In the genomic region with DNA sequence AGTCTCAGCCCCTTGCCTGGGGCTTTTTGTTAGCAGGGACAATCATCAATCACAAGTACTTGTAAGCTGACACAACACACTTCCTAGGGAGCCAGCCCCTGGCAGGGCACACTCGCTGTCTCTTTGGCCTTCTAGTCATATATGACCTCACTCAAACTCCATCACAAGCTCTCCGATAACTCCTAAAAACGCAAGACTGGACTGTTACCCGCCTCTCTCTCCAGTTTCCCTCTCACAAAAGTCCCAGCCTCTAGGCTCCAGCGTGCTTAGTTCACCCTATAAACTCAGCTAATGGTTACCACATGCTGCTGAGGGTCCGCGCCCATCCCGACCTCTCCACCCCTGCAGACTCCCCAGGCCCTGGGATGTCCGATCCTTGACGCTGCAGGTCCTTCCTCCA, we compare ENCODE assay signal across 8 mouse cellular contexts. TPM values are rescaled to one million over a fixed set of nuclear protein-coding genes. Genes with fewer than 3 reads are reported as not detected.
DNase-seq lines count a peak whose midpoint lies in the region; ATAC-seq and TF ChIP-seq lines count a peak whose summit lies in the region.

No protein-coding gene starts in this region.

- peak overlapping the region; percentile 62 for H3K4me3 ChIP-seq in brown adipose tissue, adult 24 weeks (ENCODE audit: insufficient read depth, low read depth, low read length)
- H3K4me3 ChIP-seq in heart, embryonic 14.5 days (ENCODE audit: control insufficient read depth in 1 of 2, insufficient read depth in 1 of 2, low read depth in 1 of 2, low read length in 2 of 2) = peak overlapping the region; percentile 69 to 78
- peak overlapping the region; percentile 26 to 40 for H3K4me3 ChIP-seq in liver, embryonic 14.5 days (ENCODE audit: insufficient read depth in 1 of 2, low read depth in 2 of 2, low read length in 2 of 2)
- peak overlapping the region; percentile 63 for H3K4me3 ChIP-seq in stomach, postnatal 0 days (ENCODE audit: low read depth, low read length)
- H3K4me3 ChIP-seq in kidney, adult 2 months (ENCODE audit: insufficient read depth, low read depth, low read length) = no peak overlapping the region

- H3K9ac ChIP-seq in heart, embryonic 14.5 days (ENCODE audit: low read length) = peak overlapping the region; percentile 72
- no peak overlapping the region for H3K9ac ChIP-seq in liver, embryonic 14.5 days (replicated peaks)
- peak overlapping the region; percentile 53; the same call in 1 of the 2 replicates for H3K9ac ChIP-seq in stomach, postnatal 0 days (ENCODE audit: low read length)

- H3K9me3 ChIP-seq in heart, embryonic 14.5 days (ENCODE audit: control insufficient read depth, low read length) = no peaks in the 10 kb centered on the region
- no peaks in the 10 kb centered on the region for H3K9me3 ChIP-seq in liver, embryonic 14.5 days (ENCODE audit: control insufficient read depth, low read length)
- no peaks in the 10 kb centered on the region for H3K9me3 ChIP-seq in stomach, postnatal 0 days (ENCODE audit: control insufficient read depth, low read length)

- TF ChIP-seq EP300 in liver, embryonic 14.5 days (IDR thresholded peaks at IDR 0.05; ENCODE audit: low read depth) = no peak
- no peak for TF ChIP-seq EP300 in stomach, postnatal 0 days (optimal IDR thresholded peaks at IDR 0.05)

- no peaks in the 10 kb centered on the region; the same call in 1 of the 2 replicates for H3K4me1 ChIP-seq in brown adipose tissue, adult 24 weeks (ENCODE audit: control insufficient read depth, insufficient read depth, insufficient read length, low read length)
- H3K4me1 ChIP-seq in heart, embryonic 14.5 days (ENCODE audit: control insufficient read depth in 2 of 2, insufficient read depth in 2 of 2, low read length in 2 of 2) = peaks cover 10 to 24% of the 10 kb centered on the region in 2 experiments
- H3K4me1 ChIP-seq in liver, embryonic 14.5 days (replicated peaks; ENCODE audit: control insufficient read depth in 2 of 2, insufficient read depth in 2 of 2, low read length in 1 of 2) = 0 out of 4 replicates have a peak, but pooled peaks cover 0 to 2% of the 10 kb centered on the region in 2 experiments
- peaks cover 2% of the 10 kb centered on the region; the same call in 1 of the 2 replicates for H3K4me1 ChIP-seq in stomach, postnatal 0 days (replicated peaks; ENCODE audit: control insufficient read depth, insufficient read depth)
- H3K4me1 ChIP-seq in kidney, adult 2 months (ENCODE audit: control insufficient read depth, insufficient read depth, low read length) = no peaks in the 10 kb centered on the region

- peak; percentile 16 for DNase-seq in adrenal gland, postnatal 14 days
- DNase-seq in adrenal gland, postnatal 4 days (ENCODE audit: low spot score in 2 of 2) = no peak
- DNase-seq in liver, embryonic 14.5 days (ENCODE audit: low read depth in 3 of 3, low spot score in 3 of 3) = no peak
- DNase-seq in stomach, postnatal 0 days (ENCODE audit: low spot score) = no peak
- no peak for DNase-seq in kidney, adult 2 months

- under 1% methylated on average over 10 of the region's 10 CpGs for WGBS in heart, embryonic 14.5 days
- 6% methylated on average over 10 of the region's 10 CpGs for WGBS in liver, embryonic 14.5 days (ENCODE audit: insufficient replicate concordance)
- 2% methylated on average over 10 of the region's 10 CpGs for WGBS in stomach, postnatal 0 days
- 2% methylated on average over 10 of the region's 10 CpGs for WGBS in kidney, adult 2 months

- no peaks in the 10 kb centered on the region for H3K36me3 ChIP-seq in heart, embryonic 14.5 days (ENCODE audit: control insufficient read depth, insufficient read depth, low read length)
- H3K36me3 ChIP-seq in liver, embryonic 14.5 days (replicated peaks; ENCODE audit: control insufficient read depth, insufficient read depth, low read depth) = no peaks in the 10 kb centered on the region
- no peaks in the 10 kb centered on the region for H3K36me3 ChIP-seq in stomach, postnatal 0 days (ENCODE audit: control insufficient read depth, insufficient read depth, low read length)
- no peaks in the 10 kb centered on the region for H3K36me3 ChIP-seq in kidney, adult 2 months (ENCODE audit: control insufficient read depth, insufficient read depth, low read length)

- peaks cover 7% of the 10 kb centered on the region; the same call in 1 of the 2 replicates for H3K27me3 ChIP-seq in heart, embryonic 14.5 days (ENCODE audit: control insufficient read depth, insufficient read depth, low read length)
- peaks cover 31% of the 10 kb centered on the region for H3K27me3 ChIP-seq in liver, embryonic 14.5 days (ENCODE audit: control insufficient read depth, insufficient read depth, low read length)
- peaks cover 2% of the 10 kb centered on the region; the same call in 1 of the 2 replicates for H3K27me3 ChIP-seq in stomach, postnatal 0 days (ENCODE audit: control insufficient read depth, insufficient read depth, low read length)
- no peaks in the 10 kb centered on the region for H3K27me3 ChIP-seq in kidney, adult 2 months (replicated peaks; ENCODE audit: control insufficient read depth, insufficient read depth, low read length)

- no peak for TF ChIP-seq POLR2A in kidney, adult 2 months (IDR thresholded peaks at IDR 0.05; ENCODE audit: low read depth, low read length)

- no peak for TF ChIP-seq CTCF in liver, embryonic 14.5 days (IDR thresholded peaks at IDR 0.05; ENCODE audit: low read depth)
- TF ChIP-seq CTCF in stomach, postnatal 0 days (IDR thresholded peaks at IDR 0.05; ENCODE audit: low read depth) = no peak
- no peak for TF ChIP-seq CTCF in kidney, adult 2 months (conservative IDR thresholded peaks at IDR 0.05; ENCODE audit: insufficient read depth, insufficient read length, low read depth, low read length)

- peak overlapping the region; percentile 94 for H3K4me2 ChIP-seq in heart, embryonic 14.5 days (ENCODE audit: low read length)
- H3K4me2 ChIP-seq in liver, embryonic 14.5 days (ENCODE audit: low read depth) = peak overlapping the region; percentile 56
- peak overlapping the region; percentile 86 for H3K4me2 ChIP-seq in stomach, postnatal 0 days (replicated peaks; ENCODE audit: low read depth)

- H3K27ac ChIP-seq in brown adipose tissue, adult 24 weeks (replicated peaks; ENCODE audit: low read depth, low read length) = no peak overlapping the region
- H3K27ac ChIP-seq in heart, embryonic 14.5 days (replicated peaks in 1 of 2; ENCODE audit: control insufficient read depth in 1 of 2, insufficient read depth in 1 of 2, low read depth in 2 of 2, low read length in 2 of 2) = no peak overlapping the region
- H3K27ac ChIP-seq in liver, embryonic 14.5 days = no peak overlapping the region
- H3K27ac ChIP-seq in stomach, postnatal 0 days (replicated peaks) = no peak overlapping the region
- no peak overlapping the region for H3K27ac ChIP-seq in kidney, adult 2 months (ENCODE audit: insufficient read depth, low read depth, low read length)

- ATAC-seq in heart, embryonic 14.5 days (ENCODE audit: insufficient number of reproducible peaks, insufficient read depth, low FRiP score, low read depth) = no peak
- no peak for ATAC-seq in liver, embryonic 14.5 days (ENCODE audit: insufficient read depth)
- no peak for ATAC-seq in stomach, postnatal 0 days (ENCODE audit: low FRiP score, low TSS enrichment)
- ATAC-seq in inflammation-experienced regulatory T-cells, adult 6 months = no peak

RNA-seq across cellular contexts. Expression of gene Sdk1, which starts 0.8 kb away (rescaled TPM):
- 10.0 and 12.5 TPM in 2 replicates for total RNA-seq in adrenal gland, postnatal 14 days (2021)
- total RNA-seq in adrenal gland, postnatal 4 days (2021) = 10 to 100 TPM; 20.0 to 20.3 TPM
- 0.24 and 0.25 TPM in 2 replicates for polyA plus RNA-seq in brown adipose tissue, adult 24 weeks (2012; ENCODE audit: insufficient read depth, insufficient read length, missing spikeins)
- 2.0 and 2.5 TPM in 2 replicates for polyA plus RNA-seq in heart, embryonic 14.5 days (2014; fragmentation: Nextera tagmentation; extraction: Ambion mirVana)
- polyA plus RNA-seq in liver, embryonic 14.5 days (2012; rRNA removed) = 0.19 and 0.25 TPM in 2 replicates
- 0.01 and 0.15 TPM in 2 replicates for polyA plus RNA-seq in liver, embryonic 14.5 days (2014; fragmentation: Nextera tagmentation; extraction: Ambion mirVana)
- polyA plus RNA-seq in stomach, postnatal 0 days (2015; fragmentation: Nextera tagmentation; extraction: Ambion mirVana) = 1.1 and 1.3 TPM in 2 replicates
- not detected for polyA plus RNA-seq in inflammation-experienced regulatory T-cells, adult 6 months (2017; shearing (Covaris generic))
- polyA plus RNA-seq in kidney, adult 2 months (2012; rRNA removed) = 0.63 and 0.86 TPM in 2 replicates
